Mouse (Mus musculus) spleen, postnatal 36 days (tissue): ENCODE measurements around the gene Gpn3.

ENCODE experiments used
- DNase-seq, 2 experiments: peaks; one replicate each; pipeline ENCODE4 v3.0.0; 2022; ENCODE audit warnings: low spot score in 2 of 2, mixed read lengths in 1 of 2

Gene Gpn3

GRCm38 (mm10) chr5:122371591-122372191 lies at the start of gene Gpn3:
Gpn3 (plus strand) TSS chr5:122371876.
- DNase-seq = no peak

- no peak for DNase-seq
These were observed 48.2 kb upstream of the Gpn3 start for GRCm38 (mm10) chr5:122323523-122323922.

GRCm38 (mm10) chr5:122324608-122325431 lies 46.9 kb upstream of the Gpn3 start:
- no peak for DNase-seq

- DNase-seq = no peak
These were observed 46.2 kb upstream of the Gpn3 start for GRCm38 (mm10) chr5:122325477-122325876.

GRCm38 (mm10) chr5:122327283-122327682 lies 44.4 kb upstream of the Gpn3 start:
- DNase-seq = no peak

GRCm38 (mm10) chr5:122330269-122330668 lies 41.4 kb upstream of the Gpn3 start:
- DNase-seq = no peak

GRCm38 (mm10) chr5:122334682-122335081 lies 37.0 kb upstream of the Gpn3 start:
- DNase-seq = no peak

- DNase-seq = no peak
These were observed 35.0 kb upstream of the Gpn3 start for GRCm38 (mm10) chr5:122336554-122337294.

GRCm38 (mm10) chr5:122342874-122343273 lies 28.8 kb upstream of the Gpn3 start:
- no peak for DNase-seq

GRCm38 (mm10) chr5:122343768-122344167 lies 27.9 kb upstream of the Gpn3 start:
- DNase-seq = peak; percentile 51 to 63

GRCm38 (mm10) chr5:122344260-122344659 lies 27.4 kb upstream of the Gpn3 start:
- DNase-seq = peak; percentile 72 to 85

- no peak for DNase-seq
These were observed 25.9 kb upstream of the Gpn3 start for GRCm38 (mm10) chr5:122345777-122346176.

GRCm38 (mm10) chr5:122353807-122354491 lies 17.7 kb upstream of the Gpn3 start, which contains the start of the genes Rad9b and Vps29:
Rad9b (minus strand) TSS chr5:122354233.
Vps29 (plus strand) TSS chr5:122354369.
- DNase-seq = peak; percentile 97 to 99

- DNase-seq = no peak
These were observed 17.1 kb upstream of the Gpn3 start for GRCm38 (mm10) chr5:122354492-122355067.

- peak; percentile 99 for DNase-seq
These were observed 605 bp downstream of the Gpn3 start, which contains the start of gene Fam216a for GRCm38 (mm10) chr5:122372192-122372769. Fam216a (minus strand) TSS chr5:122372364.

GRCm38 (mm10) chr5:122372878-122373277 lies 1.2 kb downstream of the Gpn3 start:
- DNase-seq = no peak

- DNase-seq = no peak
These were observed 5.6 kb downstream of the Gpn3 start for GRCm38 (mm10) chr5:122377101-122377833.

GRCm38 (mm10) chr5:122378171-122378570 lies 6.5 kb downstream of the Gpn3 start:
- DNase-seq = no peak

- DNase-seq = peak; percentile 58 to 66
These were observed 7.9 kb downstream of the Gpn3 start for GRCm38 (mm10) chr5:122379374-122380155.
